Mouse (Mus musculus): Measurements from ENCODE around the gene Gatad2a. TPM values are rescaled to one million over a fixed set of nuclear protein-coding genes. Genes with fewer than 3 reads are reported as not detected.

The Gatad2a gene
- polyA plus RNA-seq, 2 experiments: 18.3 to 22.7 TPM

DNA sequence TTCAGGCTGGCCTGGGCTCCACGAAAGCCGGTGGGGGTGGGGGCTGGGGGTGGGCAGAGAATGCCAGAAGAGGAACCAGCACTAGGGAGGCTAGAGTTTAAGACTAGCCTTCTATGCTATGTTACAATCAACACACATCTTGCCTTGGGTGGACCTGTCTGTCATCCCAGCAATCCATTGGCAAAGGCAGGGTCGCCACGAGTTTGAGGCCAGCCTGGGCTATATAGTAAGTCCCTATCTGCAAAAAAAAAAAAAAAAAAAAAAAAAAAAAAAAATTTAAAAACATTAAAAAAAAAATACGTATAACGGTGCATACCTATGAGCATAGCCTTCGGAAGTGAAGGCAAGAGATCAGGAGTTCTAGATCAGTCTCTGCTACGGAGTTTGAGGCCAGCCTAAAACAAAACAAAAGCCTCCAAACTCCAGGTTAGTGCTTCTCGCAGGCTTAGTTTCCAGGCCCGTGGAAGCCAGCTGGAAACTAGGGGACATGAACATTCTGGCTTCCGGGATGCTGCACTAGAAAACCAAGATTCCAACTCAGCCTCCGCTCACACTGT is 95.2 kb downstream of the Gatad2a start:
- DNase-seq (ENCODE audit: low read depth in 3 of 3, low spot score in 3 of 3) (no peak), ATAC-seq (ENCODE audit: insufficient read depth) (no peak)
- Histone ChIP-seq H3K4me2 (ENCODE audit: low read depth) (peak overlapping the region; percentile 100), H3K27ac (peak overlapping the region; percentile 95), H3K4me3 (ENCODE audit: insufficient read depth in 1 of 2, low read depth in 2 of 2, low read length in 2 of 2) (peak overlapping the region; percentile 77 to 97), H3K9ac (replicated peaks) (peak overlapping the region; percentile 96), H3K36me3 (replicated peaks; ENCODE audit: control insufficient read depth, insufficient read depth, low read depth) (no peaks in the 10 kb centered on the region; the same call in 1 of the 2 replicates), H3K27me3 (ENCODE audit: control insufficient read depth, insufficient read depth, low read length) (no peaks in the 10 kb centered on the region), H3K9me3 (ENCODE audit: control insufficient read depth, low read length) (no peaks in the 10 kb centered on the region), H3K4me1 (replicated peaks; ENCODE audit: control insufficient read depth in 2 of 2, insufficient read depth in 2 of 2, low read length in 1 of 2) (peaks cover 10 to 16% of the 10 kb centered on the region in 2 experiments)
- WGBS (ENCODE audit: insufficient replicate concordance): 6% methylated on average over 12 of the region's 12 CpGs
- TF ChIP-seq CTCF (IDR thresholded peaks at IDR 0.05; ENCODE audit: low read depth) (no peak), EP300 (IDR thresholded peaks at IDR 0.05; ENCODE audit: low read depth) (no peak)

DNA sequence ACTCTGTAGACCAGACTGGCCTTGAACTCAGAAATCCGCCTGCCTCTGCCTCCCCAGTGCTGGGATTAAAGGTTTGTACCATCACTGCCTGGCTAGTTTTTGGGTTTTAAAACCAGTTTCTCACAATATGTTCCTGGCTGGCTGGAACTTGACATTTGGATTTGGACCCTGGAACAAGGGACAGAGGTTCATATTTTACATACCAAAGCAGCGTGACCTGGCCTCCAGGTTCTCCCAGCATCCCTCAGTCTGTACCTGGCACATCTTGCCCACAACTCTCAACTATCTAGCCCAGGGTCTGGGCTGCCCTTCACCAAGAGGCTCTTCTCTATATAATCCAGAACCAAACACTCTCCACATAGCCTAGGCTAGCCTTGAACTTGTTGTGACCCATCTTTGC is 96.3 kb downstream of the Gatad2a start:
- Histone ChIP-seq H3K4me3 (ENCODE audit: insufficient read depth in 1 of 2, low read depth in 2 of 2, low read length in 2 of 2) (no peak overlapping the region; a peak in 1 of 4 replicates), H3K27ac (no peak overlapping the region), H3K4me2 (ENCODE audit: low read depth) (peak overlapping the region; percentile 100), H3K9me3 (ENCODE audit: control insufficient read depth, low read length) (no peaks in the 10 kb centered on the region), H3K4me1 (replicated peaks; ENCODE audit: control insufficient read depth in 2 of 2, insufficient read depth in 2 of 2, low read length in 1 of 2) (peaks cover 10 to 16% of the 10 kb centered on the region in 2 experiments), H3K36me3 (replicated peaks; ENCODE audit: control insufficient read depth, insufficient read depth, low read depth) (no peaks in the 10 kb centered on the region; the same call in 1 of the 2 replicates), H3K27me3 (ENCODE audit: control insufficient read depth, insufficient read depth, low read length) (no peaks in the 10 kb centered on the region), H3K9ac (replicated peaks) (no peak overlapping the region)
- ATAC-seq (ENCODE audit: insufficient read depth) (no peak), DNase-seq (ENCODE audit: low read depth in 3 of 3, low spot score in 3 of 3) (no peak)
- TF ChIP-seq CTCF (IDR thresholded peaks at IDR 0.05; ENCODE audit: low read depth): no peak
- no peak for TF ChIP-seq EP300 (IDR thresholded peaks at IDR 0.05; ENCODE audit: low read depth)
- 84% methylated on average over 2 of the region's 2 CpGs for WGBS (ENCODE audit: insufficient replicate concordance)

DNA sequence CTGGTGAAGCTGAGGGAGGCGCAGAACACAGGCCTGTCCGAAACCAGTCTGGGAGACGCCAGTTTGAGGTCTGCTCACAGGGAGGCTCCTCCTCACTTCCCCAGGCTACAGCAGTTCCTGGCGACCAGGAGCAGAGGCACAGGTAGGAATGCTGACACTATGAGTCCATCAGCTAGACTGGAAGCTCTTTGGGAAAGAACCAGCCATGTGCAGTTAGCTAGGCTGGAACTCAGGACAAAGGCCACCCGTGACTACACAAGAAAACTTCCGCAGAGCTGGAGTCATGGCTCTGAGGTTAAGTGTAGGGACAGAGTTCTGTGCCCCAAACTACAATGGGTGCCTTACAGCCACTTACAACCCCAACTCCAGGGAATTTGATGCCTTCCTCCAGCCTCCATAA is 98.3 kb downstream of the Gatad2a start:
- DNase-seq (ENCODE audit: low read depth in 3 of 3, low spot score in 3 of 3) (no peak), ATAC-seq (ENCODE audit: insufficient read depth) (no peak)
- Histone ChIP-seq H3K27me3 (ENCODE audit: control insufficient read depth, insufficient read depth, low read length) (no peaks in the 10 kb centered on the region), H3K4me2 (ENCODE audit: low read depth) (no peak overlapping the region), H3K9ac (replicated peaks) (no peak overlapping the region), H3K4me1 (replicated peaks; ENCODE audit: control insufficient read depth in 2 of 2, insufficient read depth in 2 of 2, low read length in 1 of 2) (peaks cover 5 to 12% of the 10 kb centered on the region in 2 experiments), H3K27ac (no peak overlapping the region), H3K9me3 (ENCODE audit: control insufficient read depth, low read length) (no peaks in the 10 kb centered on the region), H3K36me3 (replicated peaks; ENCODE audit: control insufficient read depth, insufficient read depth, low read depth) (peaks cover 10% of the 10 kb centered on the region), H3K4me3 (ENCODE audit: insufficient read depth in 1 of 2, low read depth in 2 of 2, low read length in 2 of 2) (no peak overlapping the region)
- no peak for TF ChIP-seq CTCF (IDR thresholded peaks at IDR 0.05; ENCODE audit: low read depth)
- 74% methylated on average over 6 of the region's 6 CpGs for WGBS (ENCODE audit: insufficient replicate concordance)

DNA sequence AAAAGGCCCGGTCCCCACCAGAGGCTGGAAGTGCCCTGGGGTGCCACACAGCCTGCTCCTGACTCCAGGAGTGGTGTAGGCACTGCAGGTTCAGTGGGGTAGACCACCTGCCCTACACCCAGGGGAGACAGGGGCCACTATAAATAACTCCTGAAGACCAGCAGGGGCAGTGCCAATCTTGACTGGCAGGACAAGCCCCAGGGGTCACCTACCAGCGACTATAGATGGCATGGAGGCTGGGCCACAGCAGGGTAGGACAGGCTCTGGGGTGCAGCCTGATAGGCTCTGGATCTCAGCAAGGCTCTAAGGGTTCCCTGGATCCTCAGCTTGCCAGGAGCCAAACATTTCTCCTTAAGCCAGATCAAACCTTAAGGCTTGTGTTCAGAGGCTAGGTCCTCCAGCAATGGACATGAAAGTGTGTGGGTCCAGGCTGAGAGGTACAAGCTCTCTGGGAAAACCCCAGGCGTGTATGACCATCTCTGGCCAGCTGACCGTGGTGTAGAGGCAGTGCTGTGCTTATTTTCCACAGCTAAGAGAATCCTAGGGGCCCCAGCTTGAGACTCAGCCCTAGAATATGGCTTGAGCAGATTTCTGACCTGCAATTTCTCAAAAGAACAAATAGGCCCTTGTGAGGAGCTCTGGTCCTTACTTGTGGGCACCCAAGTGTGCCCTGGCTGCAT is 100.3 kb downstream of the Gatad2a start:
- peaks cover 10% of the 10 kb centered on the region for H3K36me3 ChIP-seq (replicated peaks; ENCODE audit: control insufficient read depth, insufficient read depth, low read depth)
- 75% methylated on average over 4 of the region's 4 CpGs for WGBS (ENCODE audit: insufficient replicate concordance)

DNA sequence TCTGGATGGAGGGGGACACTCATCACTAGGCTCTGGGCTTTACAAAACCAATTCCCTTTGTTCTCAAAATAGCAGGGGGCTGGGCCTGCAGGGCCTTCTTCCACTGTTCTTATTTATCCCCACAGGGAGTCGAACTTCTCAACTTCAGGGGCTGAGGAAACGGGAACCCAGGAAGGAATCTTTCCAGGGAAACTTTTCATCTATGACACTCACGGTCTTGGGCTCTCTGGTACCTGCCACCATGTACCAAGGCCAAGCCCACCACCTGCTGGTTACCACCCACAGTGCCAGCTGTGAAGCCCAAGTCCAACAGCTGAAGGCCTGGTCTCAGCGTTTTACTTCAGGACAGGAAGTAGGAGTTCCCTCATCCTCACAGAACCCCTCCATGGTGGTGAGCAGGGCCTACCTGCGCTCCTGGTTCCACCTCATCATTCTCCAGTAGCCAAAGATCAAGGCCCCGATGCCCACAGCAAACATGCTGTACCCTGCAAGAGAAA is 101.3 kb downstream of the Gatad2a start:
- 68% methylated on average over 6 of the region's 6 CpGs for WGBS (ENCODE audit: insufficient replicate concordance)
- TF ChIP-seq CTCF (IDR thresholded peaks at IDR 0.05; ENCODE audit: low read depth): no peak
- TF ChIP-seq EP300 (IDR thresholded peaks at IDR 0.05; ENCODE audit: low read depth): no peak
- H3K36me3 ChIP-seq (replicated peaks; ENCODE audit: control insufficient read depth, insufficient read depth, low read depth): peaks cover 10% of the 10 kb centered on the region
- peaks cover 0 to 7% of the 10 kb centered on the region in 2 experiments; a peak in 2 of 4 replicates for H3K4me1 ChIP-seq (replicated peaks; ENCODE audit: control insufficient read depth in 2 of 2, insufficient read depth in 2 of 2, low read length in 1 of 2)
- no peak overlapping the region for H3K4me2 ChIP-seq (ENCODE audit: low read depth)
- no peak for DNase-seq (ENCODE audit: low read depth in 3 of 3, low spot score in 3 of 3)
- no peak overlapping the region for H3K4me3 ChIP-seq (ENCODE audit: insufficient read depth in 1 of 2, low read depth in 2 of 2, low read length in 2 of 2)
- H3K27me3 ChIP-seq (ENCODE audit: control insufficient read depth, insufficient read depth, low read length): peaks cover 10% of the 10 kb centered on the region
- H3K27ac ChIP-seq: no peak overlapping the region
- no peaks in the 10 kb centered on the region for H3K9me3 ChIP-seq (ENCODE audit: control insufficient read depth, low read length)
- no peak overlapping the region for H3K9ac ChIP-seq (replicated peaks)
- no peak for ATAC-seq (ENCODE audit: insufficient read depth)

More for the DNA sequence above, 100.3 kb downstream of the Gatad2a start:
- H3K9ac ChIP-seq (replicated peaks): no peak overlapping the region
- H3K9me3 ChIP-seq (ENCODE audit: control insufficient read depth, low read length): no peaks in the 10 kb centered on the region
- no peak for DNase-seq (ENCODE audit: low read depth in 3 of 3, low spot score in 3 of 3)
- H3K27me3 ChIP-seq (ENCODE audit: control insufficient read depth, insufficient read depth, low read length): peaks cover under 1% of the 10 kb centered on the region
- no peak overlapping the region for H3K27ac ChIP-seq
- H3K4me3 ChIP-seq (ENCODE audit: insufficient read depth in 1 of 2, low read depth in 2 of 2, low read length in 2 of 2): no peak overlapping the region
- TF ChIP-seq CTCF (IDR thresholded peaks at IDR 0.05; ENCODE audit: low read depth) (no peak), EP300 (IDR thresholded peaks at IDR 0.05; ENCODE audit: low read depth) (no peak)
- peaks cover 5 to 12% of the 10 kb centered on the region in 2 experiments for H3K4me1 ChIP-seq (replicated peaks; ENCODE audit: control insufficient read depth in 2 of 2, insufficient read depth in 2 of 2, low read length in 1 of 2)
- no peak for ATAC-seq (ENCODE audit: insufficient read depth)
- H3K4me2 ChIP-seq (ENCODE audit: low read depth): no peak overlapping the region
